Mouse (Mus musculus): ENCODE data around the gene C1qc. TPM values are rescaled to one million over a fixed set of nuclear protein-coding genes. Genes with fewer than 3 reads are reported as not detected.

C1qc gene
- polyA plus RNA-seq, 1 experiment from 2014 or later, result 16.9 TPM

GRCm38 (mm10) chr4:136899154-136899553, 6.3 kb upstream of the C1qc start:
- Histone ChIP-seq H3K4me3 (ENCODE audit: low read length) (no peak overlapping the region), H3K4me1 (ENCODE audit: control insufficient read depth, insufficient read depth, low read length) (no peaks in the 10 kb centered on the region), H3K36me3 (ENCODE audit: control insufficient read depth, insufficient read depth, low read length) (no peaks in the 10 kb centered on the region), H3K27me3 (ENCODE audit: control insufficient read depth, insufficient read depth, low read length) (peaks cover 36% of the 10 kb centered on the region), H3K4me2 (replicated peaks; ENCODE audit: low read depth, low read length) (no peak overlapping the region), H3K27ac (ENCODE audit: low read depth, low read length) (no peak overlapping the region), H3K9ac (ENCODE audit: low read depth, low read length) (no peak overlapping the region), H3K9me3 (ENCODE audit: control insufficient read depth, low read length) (no peaks in the 10 kb centered on the region)
- WGBS, result 72% methylated on average over 7 of the region's 7 CpGs
- no peak for ATAC-seq (ENCODE audit: low FRiP score, low TSS enrichment)

- no peak within 1 kb of the TSS for H3K9ac ChIP-seq (ENCODE audit: low read depth, low read length)
- no peaks in the 10 kb centered on the region for H3K9me3 ChIP-seq (ENCODE audit: control insufficient read depth, low read length)
- no peak for ATAC-seq (ENCODE audit: low FRiP score, low TSS enrichment)
- peaks cover 33% of the 10 kb centered on the region for H3K27me3 ChIP-seq (ENCODE audit: control insufficient read depth, insufficient read depth, low read length)
- H3K36me3 ChIP-seq (ENCODE audit: control insufficient read depth, insufficient read depth, low read length), result no peaks in the 10 kb centered on the region
- H3K27ac ChIP-seq (ENCODE audit: low read depth, low read length), result no peak within 1 kb of the TSS
- H3K4me1 ChIP-seq (ENCODE audit: control insufficient read depth, insufficient read depth, low read length), result no peaks in the 10 kb centered on the region
- no peak within 1 kb of the TSS for H3K4me3 ChIP-seq (ENCODE audit: low read length)
- WGBS, result 79% methylated on average over 9 of the region's 9 CpGs
- H3K4me2 ChIP-seq (replicated peaks; ENCODE audit: low read depth, low read length), result no peak within 1 kb of the TSS
These were observed 5.8 kb upstream of the C1qc start, which contains the start of gene C1qa for GRCm38 (mm10) chr4:136898637-136899036. Gene C1qa, minus strand, starts transcription at chr4:136898803.

- H3K4me2 ChIP-seq (replicated peaks; ENCODE audit: low read depth, low read length), result no peak overlapping the region
- WGBS, result 33% methylated on average over 9 of the region's 9 CpGs
- H3K4me1 ChIP-seq (ENCODE audit: control insufficient read depth, insufficient read depth, low read length), result no peaks in the 10 kb centered on the region
- no peak for ATAC-seq (ENCODE audit: low FRiP score, low TSS enrichment)
- H3K4me3 ChIP-seq (ENCODE audit: low read length), result no peak overlapping the region
- peaks cover 33% of the 10 kb centered on the region for H3K27me3 ChIP-seq (ENCODE audit: control insufficient read depth, insufficient read depth, low read length)
- H3K27ac ChIP-seq (ENCODE audit: low read depth, low read length), result no peak overlapping the region
- H3K9ac ChIP-seq (ENCODE audit: low read depth, low read length), result no peak overlapping the region
- H3K36me3 ChIP-seq (ENCODE audit: control insufficient read depth, insufficient read depth, low read length), result no peaks in the 10 kb centered on the region
- H3K9me3 ChIP-seq (ENCODE audit: control insufficient read depth, low read length), result no peaks in the 10 kb centered on the region
These were observed 5.3 kb upstream of the C1qc start for GRCm38 (mm10) chr4:136898084-136898598.

GRCm38 (mm10) chr4:136896461-136896860, 3.6 kb upstream of the C1qc start:
- H3K27me3 ChIP-seq (ENCODE audit: control insufficient read depth, insufficient read depth, low read length), result peaks cover 25% of the 10 kb centered on the region
- 34% methylated on average over 10 of the region's 10 CpGs for WGBS
- no peaks in the 10 kb centered on the region for H3K4me1 ChIP-seq (ENCODE audit: control insufficient read depth, insufficient read depth, low read length)
- H3K27ac ChIP-seq (ENCODE audit: low read depth, low read length), result no peak overlapping the region
- H3K36me3 ChIP-seq (ENCODE audit: control insufficient read depth, insufficient read depth, low read length), result no peaks in the 10 kb centered on the region
- no peak overlapping the region for H3K4me2 ChIP-seq (replicated peaks; ENCODE audit: low read depth, low read length)
- no peak overlapping the region for H3K4me3 ChIP-seq (ENCODE audit: low read length)
- no peaks in the 10 kb centered on the region for H3K9me3 ChIP-seq (ENCODE audit: control insufficient read depth, low read length)
- ATAC-seq (ENCODE audit: low FRiP score, low TSS enrichment), result no peak
- no peak overlapping the region for H3K9ac ChIP-seq (ENCODE audit: low read depth, low read length)

- H3K9me3 ChIP-seq (ENCODE audit: control insufficient read depth, low read length), result no peaks in the 10 kb centered on the region
- H3K9ac ChIP-seq (ENCODE audit: low read depth, low read length), result no peak overlapping the region
- no peak for ATAC-seq (ENCODE audit: low FRiP score, low TSS enrichment)
- H3K4me2 ChIP-seq (replicated peaks; ENCODE audit: low read depth, low read length), result no peak overlapping the region
- 4% methylated on average over 15 of the region's 15 CpGs for WGBS
- no peaks in the 10 kb centered on the region for H3K4me1 ChIP-seq (ENCODE audit: control insufficient read depth, insufficient read depth, low read length)
- H3K27ac ChIP-seq (ENCODE audit: low read depth, low read length), result no peak overlapping the region
- H3K4me3 ChIP-seq (ENCODE audit: low read length), result no peak overlapping the region
- H3K36me3 ChIP-seq (ENCODE audit: control insufficient read depth, insufficient read depth, low read length), result no peaks in the 10 kb centered on the region
- peaks cover 25% of the 10 kb centered on the region for H3K27me3 ChIP-seq (ENCODE audit: control insufficient read depth, insufficient read depth, low read length)
These were observed 3.0 kb upstream of the C1qc start for GRCm38 (mm10) chr4:136895861-136896260.

GRCm38 (mm10) chr4:136894821-136895220, 2.0 kb upstream of the C1qc start:
- Histone ChIP-seq H3K9me3 (ENCODE audit: control insufficient read depth, low read length) (no peaks in the 10 kb centered on the region), H3K4me2 (replicated peaks; ENCODE audit: low read depth, low read length) (no peak overlapping the region), H3K4me3 (ENCODE audit: low read length) (no peak overlapping the region), H3K9ac (ENCODE audit: low read depth, low read length) (no peak overlapping the region), H3K27ac (ENCODE audit: low read depth, low read length) (no peak overlapping the region), H3K36me3 (ENCODE audit: control insufficient read depth, insufficient read depth, low read length) (no peaks in the 10 kb centered on the region), H3K4me1 (ENCODE audit: control insufficient read depth, insufficient read depth, low read length) (no peaks in the 10 kb centered on the region), H3K27me3 (ENCODE audit: control insufficient read depth, insufficient read depth, low read length) (peaks cover 25% of the 10 kb centered on the region)
- ATAC-seq (ENCODE audit: low FRiP score, low TSS enrichment), result no peak
- WGBS, result 75% methylated on average over 4 of the region's 4 CpGs

GRCm38 (mm10) chr4:136893691-136894543, 1.1 kb upstream of the C1qc start:
- H3K4me2 ChIP-seq (replicated peaks; ENCODE audit: low read depth, low read length), result no peak overlapping the region
- H3K4me3 ChIP-seq (ENCODE audit: low read length), result no peak overlapping the region
- H3K4me1 ChIP-seq (ENCODE audit: control insufficient read depth, insufficient read depth, low read length), result no peaks in the 10 kb centered on the region
- no peaks in the 10 kb centered on the region for H3K9me3 ChIP-seq (ENCODE audit: control insufficient read depth, low read length)
- peaks cover 25% of the 10 kb centered on the region for H3K27me3 ChIP-seq (ENCODE audit: control insufficient read depth, insufficient read depth, low read length)
- no peak overlapping the region for H3K9ac ChIP-seq (ENCODE audit: low read depth, low read length)
- H3K36me3 ChIP-seq (ENCODE audit: control insufficient read depth, insufficient read depth, low read length), result no peaks in the 10 kb centered on the region
- ATAC-seq (ENCODE audit: low FRiP score, low TSS enrichment), result peak; percentile 50
- H3K27ac ChIP-seq (ENCODE audit: low read depth, low read length), result no peak overlapping the region
- 5% methylated on average over 9 of the region's 9 CpGs for WGBS

GRCm38 (mm10) chr4:136892371-136892770, 494 bp downstream of the C1qc start:
- no peaks in the 10 kb centered on the region for H3K36me3 ChIP-seq (ENCODE audit: control insufficient read depth, insufficient read depth, low read length)
- no peak for ATAC-seq (ENCODE audit: low FRiP score, low TSS enrichment)
- WGBS, result 62% methylated on average over 7 of the region's 7 CpGs
- no peak overlapping the region for H3K4me3 ChIP-seq (ENCODE audit: low read length)
- peak overlapping the region; percentile 12; the same call in 1 of the 2 replicates for H3K9ac ChIP-seq (ENCODE audit: low read depth, low read length)
- peaks cover 25% of the 10 kb centered on the region for H3K27me3 ChIP-seq (ENCODE audit: control insufficient read depth, insufficient read depth, low read length)
- no peak overlapping the region for H3K27ac ChIP-seq (ENCODE audit: low read depth, low read length)
- no peaks in the 10 kb centered on the region for H3K4me1 ChIP-seq (ENCODE audit: control insufficient read depth, insufficient read depth, low read length)
- H3K4me2 ChIP-seq (replicated peaks; ENCODE audit: low read depth, low read length), result no peak overlapping the region
- H3K9me3 ChIP-seq (ENCODE audit: control insufficient read depth, low read length), result no peaks in the 10 kb centered on the region

GRCm38 (mm10) chr4:136891115-136891514, 1.8 kb downstream of the C1qc start:
- WGBS, result 86% methylated on average over 4 of the region's 4 CpGs
- H3K36me3 ChIP-seq (ENCODE audit: control insufficient read depth, insufficient read depth, low read length), result no peaks in the 10 kb centered on the region
- H3K9ac ChIP-seq (ENCODE audit: low read depth, low read length), result no peak overlapping the region
- no peak overlapping the region for H3K27ac ChIP-seq (ENCODE audit: low read depth, low read length)
- peaks cover 18% of the 10 kb centered on the region for H3K27me3 ChIP-seq (ENCODE audit: control insufficient read depth, insufficient read depth, low read length)
- H3K4me1 ChIP-seq (ENCODE audit: control insufficient read depth, insufficient read depth, low read length), result no peaks in the 10 kb centered on the region
- H3K4me2 ChIP-seq (replicated peaks; ENCODE audit: low read depth, low read length), result no peak overlapping the region
- H3K9me3 ChIP-seq (ENCODE audit: control insufficient read depth, low read length), result no peaks in the 10 kb centered on the region
- H3K4me3 ChIP-seq (ENCODE audit: low read length), result no peak overlapping the region
- ATAC-seq (ENCODE audit: low FRiP score, low TSS enrichment), result no peak

All from kidney, embryonic 14.5 days (tissue).